Mouse (Mus musculus) telencephalon, adult 2 months (tissue): ENCODE measurements around the gene Scoc.

Experiments used
- DNase-seq: peaks from one replicate; pipeline ENCODE4 v3.0.0-alpha.2; 2011; ENCODE audit warnings: low read depth, low spot score

Scoc gene

GRCm38 (mm10) chr8:83405548-83405947 is 52.6 kb downstream of the Scoc start:
- DNase-seq: no peak

DNA sequence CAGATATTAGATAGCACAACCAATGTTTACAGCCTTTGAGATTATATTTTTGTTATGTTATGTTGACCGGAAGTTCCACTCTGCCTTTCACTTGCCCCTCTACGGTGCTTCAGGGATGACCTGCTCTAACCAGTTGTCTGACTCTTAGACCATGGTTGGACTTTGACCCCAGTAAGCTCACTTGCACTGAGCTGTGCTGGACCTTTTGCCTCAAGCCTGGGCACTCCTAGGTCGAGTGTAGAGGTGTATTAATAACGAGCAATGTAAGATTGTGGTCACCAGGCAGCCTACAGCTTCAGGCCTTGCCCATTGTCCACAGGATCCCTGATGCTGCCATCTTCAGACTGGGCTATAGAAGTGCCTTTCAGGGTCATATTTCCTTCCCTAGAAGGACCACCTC is 60.5 kb downstream of the Scoc start:
- no peak for DNase-seq

GRCm38 (mm10) chr8:83396680-83397079 is 61.5 kb downstream of the Scoc start:
- no peak for DNase-seq

- no peak for DNase-seq
Observed at GRCm38 (mm10) chr8:83394325-83394724, 63.9 kb downstream of the Scoc start.

DNA sequence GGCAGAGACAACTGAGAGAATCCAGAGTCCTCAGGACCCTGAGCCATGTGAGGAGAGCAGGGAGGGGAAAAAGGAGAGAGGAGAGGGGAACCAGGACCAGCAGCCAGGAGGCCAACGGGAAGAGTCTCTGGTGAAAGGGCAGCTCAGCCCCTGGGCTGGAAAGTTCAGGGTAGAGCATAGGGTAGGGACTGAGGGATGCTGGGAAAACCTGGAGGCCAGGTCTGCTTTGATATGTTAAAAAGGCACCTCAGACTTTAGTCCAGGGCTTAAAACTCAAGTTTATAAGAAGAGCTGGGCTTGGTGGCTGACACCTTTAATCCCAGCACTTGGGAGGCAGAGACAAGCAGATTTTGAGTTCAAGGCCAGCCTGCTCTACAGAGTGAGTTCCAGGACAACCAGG is 65.7 kb downstream of the Scoc start:
- DNase-seq: no peak

DNA sequence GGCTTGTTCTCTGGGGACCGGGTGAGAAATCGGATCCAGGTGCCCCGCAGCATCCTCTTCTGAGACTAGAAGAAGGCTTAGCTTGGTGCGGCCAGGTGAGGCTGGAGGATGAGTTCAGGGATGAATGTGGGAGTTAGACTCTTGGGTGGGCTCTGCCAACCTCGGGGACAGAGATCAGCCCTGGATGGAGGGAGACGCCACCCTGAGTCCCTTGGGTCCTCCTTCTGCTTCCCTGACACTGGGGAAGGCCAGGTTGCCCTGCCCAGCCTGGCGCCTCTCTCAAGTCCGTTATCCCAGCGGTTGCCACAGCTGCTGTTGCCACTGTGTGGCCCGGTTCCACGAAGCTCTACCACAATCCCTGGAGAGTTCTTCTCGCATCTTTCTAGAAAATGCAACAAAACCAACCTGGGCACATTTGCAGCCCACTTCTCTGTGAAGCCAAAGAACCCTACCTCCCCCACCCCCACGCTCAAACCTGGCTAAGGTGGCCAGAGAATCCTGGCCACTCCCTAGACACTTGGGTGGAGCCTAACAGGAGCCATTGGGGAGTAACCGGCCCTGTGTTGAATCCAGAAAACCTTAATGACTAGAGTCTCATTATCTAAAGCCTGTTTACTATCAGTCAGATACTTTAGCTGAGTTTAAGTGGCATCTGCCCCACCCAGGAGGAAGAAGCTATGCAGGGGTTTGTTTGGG is 68.0 kb downstream of the Scoc start:
- DNase-seq: peak; percentile 2

DNA sequence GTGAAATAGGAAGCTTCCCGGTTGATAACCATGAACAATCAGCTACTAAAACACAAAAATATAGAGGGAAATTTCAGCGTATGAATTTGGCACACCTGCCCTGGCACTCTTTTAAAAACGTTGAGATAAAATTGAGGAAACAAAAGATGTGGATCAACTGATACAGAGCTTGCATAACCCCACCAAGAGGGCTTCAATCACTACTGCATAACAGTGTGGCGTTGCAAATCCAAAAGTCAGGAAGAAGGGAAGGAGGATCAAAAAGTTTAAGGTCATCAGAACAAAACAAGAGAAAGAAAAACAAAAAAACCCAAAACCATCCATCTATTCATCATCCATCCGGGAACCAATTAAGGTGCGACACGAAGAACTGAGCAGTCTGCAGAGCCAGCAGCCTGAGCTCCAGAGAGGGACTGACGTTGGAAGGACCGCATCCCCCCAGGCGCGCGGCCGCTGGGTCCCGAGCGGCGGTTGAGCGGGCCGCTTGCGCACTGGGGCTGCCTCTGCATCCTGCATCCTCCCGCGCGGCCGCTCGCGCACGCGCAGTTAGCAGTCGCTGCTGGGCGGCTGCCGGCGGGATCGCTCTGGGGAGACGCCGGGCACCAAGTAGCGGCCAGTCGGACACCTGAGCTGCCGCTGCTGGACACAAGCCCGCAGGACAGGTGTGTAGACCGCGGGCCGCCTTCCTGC is 68.7 kb downstream of the Scoc start, which contains the start of gene Clgn:
TSS of gene Clgn (plus strand) at position 552 of the 690 bp plus-strand sequence.
- peak; percentile 29 for DNase-seq

DNA sequence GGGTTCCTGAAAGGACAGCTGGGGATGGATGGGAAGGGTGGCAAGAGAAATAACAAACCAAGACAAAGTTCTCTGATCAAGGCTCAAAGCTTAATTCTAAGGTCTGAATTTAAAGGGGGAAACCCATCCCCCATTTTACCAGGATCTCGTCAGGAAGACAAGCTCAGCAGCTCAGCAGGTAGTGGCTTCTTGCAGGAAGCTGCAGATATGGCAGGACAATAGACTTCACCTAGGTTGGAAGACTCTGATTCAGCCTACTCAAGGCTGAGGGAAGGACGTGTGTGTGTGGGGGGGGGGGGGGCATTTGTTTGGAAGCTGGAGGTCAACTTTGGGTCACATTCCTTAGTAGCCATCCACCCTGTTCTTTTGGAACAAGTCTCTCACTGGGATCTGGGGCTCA is 75.3 kb downstream of the Scoc start:
- no peak for DNase-seq

DNA sequence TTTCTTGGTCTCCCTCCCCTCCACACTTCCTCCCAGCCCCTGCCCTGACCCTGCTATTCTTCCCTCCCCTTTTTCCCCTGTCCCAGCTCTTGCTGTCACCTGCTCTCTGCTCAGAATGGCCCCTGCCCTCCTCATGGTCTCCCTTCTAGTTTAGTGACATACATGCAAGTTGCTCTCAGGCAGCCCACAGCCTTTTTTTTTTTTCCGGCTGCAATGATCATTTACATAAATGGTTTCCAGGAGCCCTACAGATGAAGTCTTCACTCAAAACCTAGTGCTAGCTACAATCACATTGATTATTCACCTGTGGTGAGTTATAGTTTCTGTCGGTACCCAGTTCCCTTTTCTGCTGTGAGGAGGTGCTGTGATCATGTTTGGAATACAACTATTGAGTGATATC is 77.2 kb downstream of the Scoc start:
- DNase-seq: no peak

GRCm38 (mm10) chr8:83380141-83380540 is 78.0 kb downstream of the Scoc start:
- DNase-seq: no peak
